Mouse (Mus musculus): ENCODE measurements around the gene Zfp445.
A peak's percentile ranks its signal among the peaks of the same experiment; 100 is the strongest.
"Not testable (repeated sequence)": the region's sequence is repeated elsewhere in the genome, so short reads cannot be mapped to it uniquely, and the experiment has no call there.

Zfp445 gene

GRCm38 (mm10) chr9:122865697-122866166 lies at the start of gene Zfp445:
Gene Zfp445, minus strand, starts transcription at chr9:122866006.
- DNase-seq: peak; percentile 84

GRCm38 (mm10) chr9:122902717-122903535 lies 37.1 kb upstream of the Zfp445 start:
- peak; percentile 35 for DNase-seq

GRCm38 (mm10) chr9:122901047-122901446 lies 35.2 kb upstream of the Zfp445 start:
- DNase-seq: no peak

- peak; percentile 78 for DNase-seq
Measured at GRCm38 (mm10) chr9:122886372-122887179, 20.8 kb upstream of the Zfp445 start.

GRCm38 (mm10) chr9:122885385-122885784 lies 19.6 kb upstream of the Zfp445 start, which contains the start of gene Zkscan7:
Gene Zkscan7, plus strand, starts transcription at chr9:122885685.
- DNase-seq: no peak

- DNase-seq: no peak
Measured at GRCm38 (mm10) chr9:122875145-122875544, 9.3 kb upstream of the Zfp445 start.

GRCm38 (mm10) chr9:122874653-122875052 lies 8.8 kb upstream of the Zfp445 start:
- DNase-seq: no peak

- no peak for DNase-seq
Measured at GRCm38 (mm10) chr9:122872595-122872994, 6.8 kb upstream of the Zfp445 start.

- no peak for DNase-seq
Measured at GRCm38 (mm10) chr9:122866192-122866591, 386 bp upstream of the Zfp445 start.

- no peak for DNase-seq
Measured at GRCm38 (mm10) chr9:122864848-122865247, 958 bp downstream of the Zfp445 start.

GRCm38 (mm10) chr9:122863731-122864130 lies 2.1 kb downstream of the Zfp445 start:
- no peak for DNase-seq

- no peak for DNase-seq
Measured at GRCm38 (mm10) chr9:122860752-122861151, 5.1 kb downstream of the Zfp445 start.

- no peak for DNase-seq
Measured at GRCm38 (mm10) chr9:122856716-122857115, 9.1 kb downstream of the Zfp445 start.

GRCm38 (mm10) chr9:122855617-122856016 lies 10.2 kb downstream of the Zfp445 start:
- no peak for DNase-seq

GRCm38 (mm10) chr9:122855141-122855540 lies 10.7 kb downstream of the Zfp445 start:
- not testable (repeated sequence) for DNase-seq

- no peak for DNase-seq
Measured at GRCm38 (mm10) chr9:122854526-122854925, 11.3 kb downstream of the Zfp445 start.

- DNase-seq: not testable (repeated sequence)
Measured at GRCm38 (mm10) chr9:122847811-122848311, 17.9 kb downstream of the Zfp445 start.

- peak; percentile 29 for DNase-seq
Measured at GRCm38 (mm10) chr9:122846156-122846555, 19.6 kb downstream of the Zfp445 start.

GRCm38 (mm10) chr9:122845621-122846020 lies 20.2 kb downstream of the Zfp445 start:
- no peak for DNase-seq

GRCm38 (mm10) chr9:122843760-122844159 lies 22.0 kb downstream of the Zfp445 start, which contains the start of gene Gm35549:
Gene Gm35549, minus strand, starts transcription at chr9:122844035.
- no peak for DNase-seq

GRCm38 (mm10) chr9:122837680-122838079 lies 28.1 kb downstream of the Zfp445 start:
- DNase-seq: peak; percentile 11

- DNase-seq: no peak
Measured at GRCm38 (mm10) chr9:122837216-122837615, 28.6 kb downstream of the Zfp445 start.

- peak; percentile 65 for DNase-seq
Measured at GRCm38 (mm10) chr9:122836790-122837189, 29.0 kb downstream of the Zfp445 start.
